Mouse (Mus musculus) hematopoietic stem cell, adult 5-6 weeks (primary cell): ENCODE measurements around the gene Zcchc2. TPM values are rescaled to one million over a fixed set of nuclear protein-coding genes. Genes with fewer than 3 reads are reported as not detected.

Experiments used
- total RNA-seq: library from RNA; stranded (forward); fragments of 172-1452, 232-1000 nt; gene quantifications from 2 replicates; pipeline ENCODE4 v1.2.3, GENCODE M21; 2017

Zcchc2 gene
- total RNA-seq, 1 experiment from 2014 or later, result 28.2 TPM

Other genes starting within 250 kb of the Zcchc2 start
- gene Tnfrsf11a, start 209.7 kb upstream of the Zcchc2 start, total RNA-seq, result 0.81 and 1.2 TPM in 2 replicates
- 8.2 and 10.7 TPM in 2 replicates for gene Phlpp1, start 181.3 kb downstream of the Zcchc2 start, total RNA-seq